Mouse (Mus musculus): ENCODE data around the gene Tenm4.

Gene Tenm4

DNA sequence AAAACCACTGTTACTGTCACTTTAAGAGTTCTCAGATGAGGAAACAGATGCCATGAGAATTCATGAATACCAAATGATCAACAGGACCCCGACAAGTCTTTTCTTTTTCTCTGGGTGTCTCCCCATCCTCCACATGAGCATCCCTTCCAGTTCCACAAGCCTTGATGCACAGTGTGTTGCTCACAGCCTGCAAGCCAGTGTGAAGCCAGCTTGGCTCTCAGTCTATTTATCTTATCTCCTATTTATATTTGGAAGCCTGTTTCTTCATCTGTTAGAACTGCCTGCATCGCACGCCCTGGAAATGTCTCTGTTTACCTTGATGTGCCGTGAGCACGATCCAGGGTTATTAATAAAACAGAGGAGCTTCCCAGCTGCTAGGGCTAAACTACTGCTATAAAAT is 169.8 kb downstream of the Tenm4 start:
- peak in 1 of 2 experiments; percentile 46 for DNase-seq (ENCODE audit: low spot score in 2 of 2)

DNA sequence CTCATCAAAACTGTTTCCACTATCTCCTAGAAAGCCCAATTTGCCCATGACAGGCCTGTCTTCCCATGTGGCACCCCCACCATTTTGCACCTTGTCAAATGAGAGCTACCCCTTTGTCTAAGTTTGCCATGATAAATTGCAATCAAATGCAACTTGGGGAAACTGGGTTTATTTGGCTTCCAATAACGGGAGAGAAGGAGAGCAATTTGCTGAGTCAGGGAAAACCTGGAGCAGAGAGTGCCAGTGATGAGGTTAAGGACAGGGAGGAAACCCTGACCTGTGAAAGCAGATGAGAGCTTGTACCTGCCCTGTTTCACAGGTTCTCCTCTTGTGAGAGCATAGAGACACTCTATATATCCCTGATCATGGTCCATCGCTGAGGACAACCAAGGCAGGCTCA is 170.4 kb downstream of the Tenm4 start:
- DNase-seq (ENCODE audit: low spot score in 2 of 2) = no peak

DNA sequence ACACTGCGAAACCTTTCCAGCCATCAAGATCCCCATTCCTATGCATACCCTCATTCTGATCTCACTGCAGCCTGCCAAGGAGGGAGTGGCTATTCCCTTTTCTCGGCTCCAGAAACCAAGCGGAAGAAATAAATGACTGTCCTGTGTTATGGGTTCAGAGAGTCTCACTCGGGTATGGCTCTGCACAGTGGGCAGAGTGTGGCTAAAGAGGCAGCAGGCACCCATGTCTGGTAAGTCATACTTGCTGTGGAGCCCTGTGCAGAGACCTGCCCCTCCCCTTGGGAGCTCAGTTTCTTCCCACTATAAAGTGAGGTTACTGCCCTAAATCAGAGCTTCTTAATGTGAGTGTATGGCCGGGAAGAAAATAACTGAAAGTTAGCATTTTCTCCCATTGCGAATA is 171.9 kb downstream of the Tenm4 start:
- DNase-seq (ENCODE audit: low spot score in 2 of 2) = no peak

GRCm38 (mm10) chr7:96343667-96344066 is 172.6 kb downstream of the Tenm4 start:
- DNase-seq (ENCODE audit: low spot score in 2 of 2) = no peak

DNA sequence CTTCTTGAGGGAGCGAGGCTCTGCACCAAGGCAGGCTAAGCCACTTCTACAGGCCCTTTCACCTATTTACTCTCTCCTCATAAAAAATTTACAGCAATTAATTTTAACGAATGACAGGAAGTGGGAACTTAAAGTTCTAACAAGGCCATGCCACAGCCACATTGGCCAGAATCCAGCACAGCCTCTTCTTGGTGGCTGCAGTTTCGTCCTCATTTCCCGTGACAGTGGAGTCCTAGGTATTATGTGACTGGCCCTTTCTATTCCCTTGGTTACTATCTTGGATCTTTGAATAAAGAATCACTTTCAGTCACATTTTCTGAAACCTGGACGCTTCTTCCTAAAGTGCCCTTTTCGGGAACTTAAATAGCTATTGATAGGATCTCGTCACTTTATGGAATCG is 181.6 kb downstream of the Tenm4 start:
- no peak for DNase-seq (ENCODE audit: low spot score in 2 of 2)

GRCm38 (mm10) chr7:96356285-96356811 is 185.3 kb downstream of the Tenm4 start:
- no peak for DNase-seq (ENCODE audit: low spot score in 2 of 2)

- no peak for DNase-seq (ENCODE audit: low spot score in 2 of 2)
Observed at GRCm38 (mm10) chr7:96357550-96357949, 186.5 kb downstream of the Tenm4 start.

DNA sequence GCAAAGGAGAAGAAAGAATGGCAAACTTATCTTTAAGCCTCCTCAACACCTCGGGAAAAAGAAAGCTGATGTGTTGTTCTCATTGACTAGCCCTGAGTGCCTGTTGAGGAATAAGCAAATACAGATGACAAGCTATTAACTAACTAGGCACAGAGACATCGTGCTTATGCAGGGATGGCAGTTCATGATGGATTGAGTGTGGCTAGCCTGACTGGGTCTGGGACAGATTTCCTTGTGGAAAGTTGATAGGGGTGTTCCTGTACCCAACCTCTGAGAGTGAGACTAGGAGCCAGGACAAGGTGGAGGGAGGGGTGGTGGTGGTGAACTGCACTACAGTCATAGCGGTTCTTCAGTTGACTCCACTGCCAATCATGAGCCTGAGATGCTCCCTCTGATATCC is 192.3 kb downstream of the Tenm4 start:
- no peak for DNase-seq (ENCODE audit: low spot score in 2 of 2)

- DNase-seq (ENCODE audit: low spot score in 2 of 2) = peak in 1 of 2 experiments; percentile 31
Observed at GRCm38 (mm10) chr7:96369947-96370346, 198.9 kb downstream of the Tenm4 start.

- no peak for DNase-seq (ENCODE audit: low spot score in 2 of 2)
Observed at GRCm38 (mm10) chr7:96374004-96374663, 203.1 kb downstream of the Tenm4 start.

DNA sequence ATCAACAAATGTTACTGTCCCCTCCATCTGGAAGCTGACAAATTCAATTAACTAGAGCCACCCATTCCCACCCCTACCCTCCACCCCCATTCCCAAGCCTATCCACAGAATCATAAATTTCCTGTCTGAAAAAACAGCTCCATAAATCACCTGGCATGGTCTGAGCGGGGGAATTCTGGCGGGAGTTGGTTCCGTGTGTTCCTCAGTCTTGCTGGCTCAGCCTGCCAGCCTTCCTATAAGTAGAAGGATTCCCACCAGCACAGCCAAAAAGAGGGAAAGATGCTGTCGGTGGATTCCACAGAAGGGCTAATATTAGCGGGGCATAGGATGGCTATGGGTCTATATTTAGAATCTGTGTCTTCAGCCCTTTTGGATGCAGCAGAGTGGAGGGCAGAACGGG is 204.5 kb downstream of the Tenm4 start:
- no peak for DNase-seq (ENCODE audit: low spot score in 2 of 2)

DNA sequence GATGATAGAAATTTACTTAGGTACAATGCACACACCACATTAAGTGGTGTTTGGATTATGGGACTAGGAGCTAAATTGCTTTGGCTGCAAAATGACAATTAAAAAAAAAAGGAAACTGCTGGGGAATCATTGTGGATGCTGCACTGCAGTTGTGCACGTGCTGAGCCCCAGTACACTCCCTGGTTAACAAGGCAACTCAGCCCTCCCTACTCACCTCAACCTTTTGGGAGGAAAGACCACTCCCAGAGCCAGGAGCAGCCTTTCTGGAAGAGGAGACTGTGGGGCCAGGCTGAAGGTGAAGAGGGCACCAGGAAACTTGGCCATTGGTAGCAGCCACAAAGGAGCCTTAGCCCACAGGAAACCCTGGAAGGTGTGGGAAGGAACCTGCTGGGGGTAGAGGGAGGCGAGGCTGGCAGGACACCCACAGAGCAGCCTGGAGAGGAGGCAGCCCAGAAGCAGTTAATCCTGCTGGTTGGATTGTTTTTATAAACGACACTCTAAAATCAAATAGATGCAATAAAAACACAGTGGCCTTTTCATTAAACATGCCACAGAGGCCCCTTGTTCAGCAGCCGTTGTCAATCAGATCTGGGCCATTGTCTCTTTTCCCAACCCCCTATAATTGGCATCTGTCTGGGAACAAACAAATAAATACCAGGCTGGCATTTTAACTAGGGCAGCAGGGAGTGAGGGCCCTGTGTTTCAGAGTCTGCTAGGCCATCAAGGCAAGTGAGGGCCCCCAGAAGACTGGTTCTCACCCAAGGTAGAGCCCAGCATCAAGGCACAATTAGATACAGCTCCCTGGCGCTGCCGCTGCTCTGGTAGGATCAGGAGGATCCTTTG is 212.9 kb downstream of the Tenm4 start:
- no peak for DNase-seq (ENCODE audit: low spot score in 2 of 2)

DNA sequence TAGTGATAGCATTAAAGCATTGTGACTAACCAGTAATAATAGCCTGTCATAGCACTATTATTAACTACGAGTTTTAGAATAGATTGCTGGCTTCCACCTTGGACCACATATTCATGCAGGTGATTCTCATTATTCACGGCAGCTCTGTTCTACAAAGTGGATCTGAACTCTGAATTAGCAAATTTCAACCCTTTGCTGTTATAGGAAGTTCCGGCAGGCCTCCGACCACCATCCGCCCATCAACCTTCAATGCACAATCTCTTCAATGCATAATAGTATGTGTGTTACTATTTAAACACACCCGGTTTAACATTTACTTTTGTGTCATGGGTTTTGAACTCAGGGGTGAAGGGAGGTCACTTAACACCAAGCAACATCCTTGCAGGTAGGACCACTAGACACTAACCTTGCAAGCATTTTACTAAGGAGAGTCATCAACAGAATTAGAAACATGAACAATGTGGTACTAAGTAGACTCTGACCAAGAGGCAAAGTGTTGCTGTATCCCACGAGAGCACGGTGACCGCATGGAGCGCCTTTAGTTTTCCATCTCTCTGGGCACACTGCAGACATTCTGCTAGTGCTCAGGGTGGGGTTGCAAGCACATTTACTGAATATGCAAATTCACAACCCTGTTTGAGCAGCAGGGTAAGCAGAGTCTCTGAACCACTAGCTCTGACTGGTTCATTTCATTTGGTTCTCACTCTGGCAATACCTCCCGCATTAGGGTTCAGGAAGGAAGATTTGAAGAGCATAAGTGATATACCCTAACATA is 213.9 kb downstream of the Tenm4 start:
- no peak for DNase-seq (ENCODE audit: low spot score in 2 of 2)

GRCm38 (mm10) chr7:96385850-96386249 is 214.8 kb downstream of the Tenm4 start:
- peak in 1 of 2 experiments; percentile 30 for DNase-seq (ENCODE audit: low spot score in 2 of 2)

GRCm38 (mm10) chr7:96390034-96390670 is 219.1 kb downstream of the Tenm4 start:
- DNase-seq (ENCODE audit: low spot score in 2 of 2) = no peak

- DNase-seq (ENCODE audit: low spot score in 2 of 2) = no peak
Observed at GRCm38 (mm10) chr7:96390894-96391293, 219.8 kb downstream of the Tenm4 start.

DNA sequence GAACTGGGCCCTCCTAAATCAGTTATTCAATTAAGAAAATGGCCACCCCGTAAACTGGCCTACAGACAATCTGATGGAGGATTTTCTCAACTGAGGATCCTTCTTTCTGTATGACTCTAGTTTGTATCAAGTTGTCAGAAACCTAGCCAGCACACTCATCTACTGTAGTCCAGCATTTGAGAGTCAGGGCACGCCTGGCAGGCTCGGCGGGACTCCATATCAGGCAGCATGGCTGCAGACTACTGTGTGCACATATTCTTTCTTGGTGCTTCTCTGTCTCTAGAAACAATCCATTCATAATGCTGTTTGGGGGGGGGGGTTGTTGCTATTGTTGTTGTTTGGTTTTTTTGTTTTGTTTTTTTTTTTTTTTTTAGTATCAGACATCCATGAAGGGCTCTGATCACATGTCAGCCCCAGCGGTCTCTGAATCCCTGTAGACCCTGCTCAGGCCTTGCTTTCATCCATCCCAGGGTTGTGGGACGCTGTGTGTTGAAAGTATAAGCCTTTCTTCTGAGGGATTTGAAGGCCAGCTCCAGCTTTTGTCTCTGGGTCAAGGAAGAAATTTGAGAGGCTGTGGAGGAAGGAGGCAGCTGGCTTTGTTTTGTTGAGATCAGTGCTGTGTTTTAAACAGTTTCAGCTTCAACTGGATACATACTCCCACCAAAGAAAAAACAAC is 220.9 kb downstream of the Tenm4 start:
- no peak for DNase-seq (ENCODE audit: low spot score in 2 of 2)

DNA sequence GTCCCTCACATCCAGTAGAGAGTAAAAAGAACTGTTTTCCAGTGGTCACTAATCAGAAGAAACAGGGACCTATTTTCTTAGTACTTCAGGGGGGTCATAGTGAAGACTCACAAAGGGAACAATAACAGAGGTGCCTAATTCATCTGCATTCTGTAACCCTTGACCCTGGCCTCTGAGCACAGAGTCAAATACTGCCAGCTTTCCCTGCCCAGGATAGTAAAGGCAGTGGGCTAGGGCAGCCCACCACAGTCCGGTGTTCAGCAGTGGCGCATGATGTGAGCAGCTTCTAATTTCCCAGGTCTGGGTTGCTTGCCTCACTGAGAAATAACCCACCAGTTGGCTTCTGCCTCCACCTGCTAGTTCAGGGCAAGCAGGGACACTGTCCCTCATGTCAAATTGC is 221.6 kb downstream of the Tenm4 start:
- no peak for DNase-seq (ENCODE audit: low spot score in 2 of 2)

- peak in 1 of 2 experiments; percentile 30 for DNase-seq (ENCODE audit: low spot score in 2 of 2)
Observed at GRCm38 (mm10) chr7:96397940-96398339, 226.9 kb downstream of the Tenm4 start.

GRCm38 (mm10) chr7:96400411-96400810 is 229.4 kb downstream of the Tenm4 start:
- DNase-seq (ENCODE audit: low spot score in 2 of 2) = no peak

- DNase-seq (ENCODE audit: low spot score in 2 of 2) = no peak
Observed at GRCm38 (mm10) chr7:96406630-96407214, 235.7 kb downstream of the Tenm4 start.

Measured in frontal cortex, postnatal 36 days (tissue).